Mouse (Mus musculus) E14TG2a.4 (cell line): ENCODE results near the gene Bpgm.

Source experiments
- CTCF ChIP-seq: conservative IDR thresholded peaks from 2 replicates; pipeline ENCODE4 v1.5.1; 2014; ENCODE audit warnings: low read length
- NANOG ChIP-seq: IDR thresholded peaks from 2 replicates; pipeline ENCODE4 v1.6.1; 2014; ENCODE audit warnings: borderline replicate concordance, low read length, mixed read lengths

DNA sequence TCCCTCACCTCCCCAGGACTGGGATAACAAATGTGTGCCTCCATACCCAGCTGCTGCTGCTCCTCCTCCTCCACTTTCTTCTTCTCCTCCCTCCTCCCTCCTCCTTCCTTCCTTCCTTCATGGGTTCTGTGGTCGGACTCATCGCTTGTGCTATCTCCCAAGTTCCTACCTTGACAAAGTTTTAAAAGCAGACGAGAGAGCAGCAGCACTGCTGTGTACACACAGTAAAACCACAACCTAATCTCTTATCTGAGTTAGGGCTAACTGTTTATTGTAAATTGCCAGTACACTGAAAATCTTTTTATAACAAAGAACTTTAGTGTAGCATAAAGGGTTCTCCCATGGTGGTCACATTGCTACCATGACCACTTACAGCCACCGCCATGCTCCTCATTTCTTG, 31.6 kb downstream of the Bpgm start:
- TF ChIP-seq CTCF (no peak), NANOG (no peak)
